Comparison of ENCODE assay signal across 14 mouse cellular contexts in the genomic region with DNA sequence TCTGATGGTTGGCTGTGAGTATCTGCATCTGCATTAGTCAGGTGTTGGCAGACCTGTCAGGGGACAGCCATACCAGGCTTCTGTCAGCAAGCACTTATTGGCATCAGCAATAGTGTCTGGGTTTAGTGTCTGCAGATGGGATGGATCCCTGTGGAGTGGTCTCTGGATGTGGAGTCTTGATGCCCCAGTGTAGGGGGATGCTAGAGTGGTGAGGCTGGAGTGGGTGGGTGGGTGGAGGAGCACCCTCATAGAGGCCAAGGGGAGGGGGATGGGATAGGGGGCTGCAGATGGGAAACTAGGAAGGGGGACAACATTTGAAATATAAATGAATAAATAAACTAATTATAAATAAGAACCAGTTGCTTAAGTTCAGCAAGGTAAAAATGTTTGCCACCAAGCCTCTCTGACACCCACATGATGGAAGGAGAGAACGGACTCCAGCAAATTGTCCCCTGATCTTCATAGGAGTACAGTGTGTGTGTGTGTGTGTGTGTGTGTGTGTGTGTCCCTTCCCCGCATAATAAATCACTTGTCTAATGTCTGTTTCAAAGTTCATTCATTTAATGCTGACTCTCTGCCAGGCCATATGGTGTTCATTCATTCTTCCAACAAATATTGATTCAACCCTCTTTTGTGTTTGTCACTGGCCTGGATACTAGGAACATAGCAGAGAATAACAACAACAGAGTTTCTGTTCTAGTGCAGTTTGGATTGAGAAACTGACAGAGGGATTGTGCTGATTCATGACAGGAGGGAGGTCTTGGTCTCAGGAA. TPM values are rescaled to one million over a fixed set of nuclear protein-coding genes. Genes with fewer than 3 reads are reported as not detected.
DNase-seq lines count a peak whose midpoint lies in the region; ATAC-seq and TF ChIP-seq lines count a peak whose summit lies in the region.
"Had no signal": no experiment of that assay in that cellular context is flagged by ENCODE, and none has a peak within 500 bp of the region (broad histone marks: within the 10 kb centered on the region; RNA-seq: fewer than 3 reads in every experiment).

No protein-coding gene starts in this region.

- H3K27ac ChIP-seq in hindbrain, embryonic 12.5 days: no peak overlapping the region
- no peak overlapping the region for H3K27ac ChIP-seq in midbrain, embryonic 13.5 days
- H3K27ac ChIP-seq in liver, embryonic 12.5 days: no peak overlapping the region
- H3K27ac ChIP-seq: liver, embryonic 14.5 days; neural tube, embryonic 13.5 days had no signal

- DNase-seq in frontal cortex, postnatal 36 days (ENCODE audit: low spot score in 2 of 2): no peak
- peak; percentile 72 for DNase-seq in brain, embryonic 14.5 days (ENCODE audit: low read depth)
- DNase-seq: adrenal gland, adult 8-10 months; kidney, postnatal 25 days had no signal

- TF ChIP-seq POLR2A in brain, embryonic 14.5 days (IDR thresholded peaks at IDR 0.05; ENCODE audit: borderline replicate concordance, extremely low read depth, insufficient read depth, insufficient read length, poor library complexity, severe bottlenecking): no peak

- H3K27me3 ChIP-seq in hindbrain, embryonic 12.5 days: no peaks in the 10 kb centered on the region
- H3K27me3 ChIP-seq in midbrain, embryonic 13.5 days: no peaks in the 10 kb centered on the region
- H3K27me3 ChIP-seq in liver, embryonic 12.5 days (replicated peaks): no peaks in the 10 kb centered on the region
- H3K27me3 ChIP-seq: heart, embryonic 12.5 days; neural tube, embryonic 13.5 days had no signal

- H3K9ac ChIP-seq in hindbrain, embryonic 12.5 days: no peak overlapping the region
- H3K9ac ChIP-seq in midbrain, embryonic 13.5 days (replicated peaks): no peak overlapping the region
- H3K9ac ChIP-seq in liver, embryonic 12.5 days: no peak overlapping the region
- H3K9ac ChIP-seq: heart, embryonic 12.5 days; liver, embryonic 14.5 days; neural tube, embryonic 13.5 days had no signal

- no peaks in the 10 kb centered on the region for H3K9me3 ChIP-seq in hindbrain, embryonic 12.5 days (replicated peaks)
- H3K9me3 ChIP-seq in midbrain, embryonic 13.5 days: no peaks in the 10 kb centered on the region
- no peaks in the 10 kb centered on the region for H3K9me3 ChIP-seq in liver, embryonic 12.5 days (replicated peaks)
- H3K9me3 ChIP-seq: heart, embryonic 12.5 days; neural tube, embryonic 13.5 days had no signal

- TF ChIP-seq CTCF in brain, embryonic 14.5 days (IDR thresholded peaks at IDR 0.05; ENCODE audit: borderline replicate concordance, extremely low read depth, insufficient read depth, insufficient read length): no peak

- H3K4me2 ChIP-seq in hindbrain, embryonic 12.5 days (replicated peaks): no peak overlapping the region
- no peak overlapping the region for H3K4me2 ChIP-seq in midbrain, embryonic 13.5 days (replicated peaks)
- H3K4me2 ChIP-seq in liver, embryonic 12.5 days: no peak overlapping the region
- H3K4me2 ChIP-seq: heart, embryonic 12.5 days; neural tube, embryonic 13.5 days had no signal

- no peaks in the 10 kb centered on the region for H3K36me3 ChIP-seq in hindbrain, embryonic 12.5 days
- H3K36me3 ChIP-seq in midbrain, embryonic 13.5 days: no peaks in the 10 kb centered on the region
- no peaks in the 10 kb centered on the region for H3K36me3 ChIP-seq in liver, embryonic 12.5 days
- H3K36me3 ChIP-seq: heart, embryonic 12.5 days; neural tube, embryonic 13.5 days had no signal

- H3K4me1 ChIP-seq in hindbrain, embryonic 12.5 days: peaks cover 3% of the 10 kb centered on the region; the same call in 1 of the 2 replicates
- peaks cover 4% of the 10 kb centered on the region; the same call in 1 of the 2 replicates for H3K4me1 ChIP-seq in midbrain, embryonic 13.5 days (replicated peaks)
- H3K4me1 ChIP-seq in liver, embryonic 12.5 days: no peaks in the 10 kb centered on the region
- H3K4me1 ChIP-seq: heart, embryonic 12.5 days had no signal

- 90% methylated on average over 2 of the region's 2 CpGs for WGBS in hindbrain, embryonic 12.5 days
- WGBS in midbrain, embryonic 13.5 days: 85% methylated on average over 2 of the region's 2 CpGs
- 61% methylated on average over 2 of the region's 2 CpGs for whole genome bisulfite sequencing in liver, embryonic 12.5 days (ENCODE audit: insufficient replicate concordance)

- H3K4me3 ChIP-seq in hindbrain, embryonic 12.5 days: no peak overlapping the region
- H3K4me3 ChIP-seq in midbrain, embryonic 13.5 days (replicated peaks): no peak overlapping the region
- H3K4me3 ChIP-seq in liver, embryonic 12.5 days: no peak overlapping the region
- H3K4me3 ChIP-seq: heart, embryonic 12.5 days; neural tube, embryonic 13.5 days had no signal

- ATAC-seq in frontal cortex, adult (ENCODE audit: low TSS enrichment): peak; percentile 80
- ATAC-seq in hindbrain, embryonic 12.5 days (ENCODE audit: low FRiP score): peak; percentile 60
- peak; percentile 65 for ATAC-seq in midbrain, embryonic 13.5 days
- ATAC-seq in liver, embryonic 12.5 days: no peak
- ATAC-seq in monocyte, adult 5-6 weeks (replicated peaks; ENCODE audit: insufficient number of reproducible peaks, low FRiP score, low TSS enrichment, poor library complexity, severe bottlenecking): no peak
- ATAC-seq: CD4-positive, CD25-positive, alpha-beta regulatory T cell, adult 4 months; inflammation-experienced regulatory T-cells, adult 6 months had no signal

RNA-seq across cellular contexts. Expression of gene 9330182L06Rik, which starts 30.0 kb away (rescaled TPM):
- 15.6 and 25.1 TPM in 2 replicates for polyA plus RNA-seq in brain, embryonic 14.5 days (2012; rRNA removed)
- 12.4 and 14.4 TPM in 2 replicates for polyA plus RNA-seq in hindbrain, embryonic 12.5 days (2016; fragmentation: Nextera tagmentation; extraction: Ambion mirVana)
- 10.9 and 11.1 TPM in 2 replicates for polyA plus RNA-seq in midbrain, embryonic 13.5 days (2015; fragmentation: Nextera tagmentation; extraction: Ambion mirVana)
- polyA plus RNA-seq in liver, embryonic 12.5 days (2016; fragmentation: Nextera tagmentation; extraction: Ambion mirVana): 0.72 and 0.87 TPM in 2 replicates
- 1.2 to 1.6 TPM in 2 of 3 replicates, not detected in the other for total RNA-seq in monocyte, adult 5-6 weeks (2017)
- polyA plus RNA-seq: CD4-positive, CD25-positive, alpha-beta regulatory T cell, adult 4 months had no signal

Comparison
In these comparisons a context has a peak if more than half of its experiments do, and no peak if none do; other contexts are left out.
1. ATAC-seq: peak in frontal cortex, adult (single experiment), hindbrain, embryonic 12.5 days (single experiment) and midbrain, embryonic 13.5 days (single experiment); none in liver, embryonic 12.5 days (single experiment) and monocyte, adult 5-6 weeks (single experiment).